Mouse (Mus musculus) left cerebral cortex, postnatal 36 days (tissue): ENCODE results near the gene Pnp2. TPM values are rescaled to one million over a fixed set of nuclear protein-coding genes. Genes with fewer than 3 reads are reported as not detected.
"Not testable (repeated sequence)": the region's sequence is repeated elsewhere in the genome, so short reads cannot be mapped to it uniquely, and the experiment has no call there.

ENCODE experiments used
- DNase-seq, 2 experiments: peaks; one replicate each; pipeline ENCODE4 v3.0.0; 2021 to 2022; ENCODE audit warnings: low spot score in 2 of 2, mixed read lengths in 1 of 2
- intact Hi-C: fragments of 180-260 bp; cut with DNase I; formaldehyde crosslinking; loops from one replicate; pipeline ENCODE4 v1.15.1; 2025
- total RNA-seq, 2 experiments: library from RNA; stranded (reverse); gene quantifications; 2 replicates each; pipeline ENCODE4 v1.2.3; 2021

The Pnp2 gene
- 1 to 10 TPM; 1.1 to 1.4 TPM for total RNA-seq

- DNase-seq: peak; percentile 18 to 19
- intact Hi-C loops: not testable (repeated sequence)
These were observed at the start of gene Pnp2 for GRCm38 (mm10) chr14:50955942-50956508. Gene Pnp2, plus strand, starts transcription at chr14:50955992.

- no peak for DNase-seq
- intact Hi-C loops: no loop called here
These were observed 47.7 kb upstream of the Pnp2 start for GRCm38 (mm10) chr14:50908126-50908525.

- no peak for DNase-seq
- intact Hi-C loops: no loop called here
These were observed 44.4 kb upstream of the Pnp2 start for GRCm38 (mm10) chr14:50911356-50911755.

- DNase-seq, intact Hi-C loops: not testable (repeated sequence)
These were observed 32.4 kb upstream of the Pnp2 start for GRCm38 (mm10) chr14:50923437-50923836.

GRCm38 (mm10) chr14:50924281-50925064 lies 31.3 kb upstream of the Pnp2 start, which contains the start of the genes Osgep and Apex1:
Gene Osgep, minus strand, starts transcription at chr14:50924893.
Gene Apex1, plus strand, starts transcription at chr14:50924968.
- DNase-seq: peak; percentile 96 to 97
- intact Hi-C loops: no loop called here

- intact Hi-C loops: no loop called here
- DNase-seq: peak in 1 of 2 experiments; percentile 31
These were observed 30.5 kb upstream of the Pnp2 start for GRCm38 (mm10) chr14:50925111-50925920.

- DNase-seq: no peak
- intact Hi-C loops: no loop called here
These were observed 28.4 kb upstream of the Pnp2 start for GRCm38 (mm10) chr14:50927366-50927765.

GRCm38 (mm10) chr14:50929951-50930350 lies 25.8 kb upstream of the Pnp2 start:
- DNase-seq: no peak
- intact Hi-C loops: loop anchor here (2.0 to 5.0 kb wide), 2 partner anchors 123 to 133 kb away; partner anchors contain the start of genes Ccnb1ip1 and Parp2

GRCm38 (mm10) chr14:50930377-50930753 lies 25.4 kb upstream of the Pnp2 start:
- intact Hi-C loops: loop anchor here (2.0 to 5.0 kb wide), 2 partner anchors 123 to 132 kb away; partner anchors contain the start of genes Ccnb1ip1 and Parp2
- no peak for DNase-seq

- intact Hi-C loops: loop anchor here (2.0 to 5.0 kb wide), 2 partner anchors 124 to 132 kb away; partner anchors contain the start of genes Ccnb1ip1 and Parp2
These were observed 24.9 kb upstream of the Pnp2 start, which contains the start of the genes Pip4p1 and Pnp for GRCm38 (mm10) chr14:50930754-50931492. Gene Pip4p1, minus strand, starts transcription at chr14:50930856. Gene Pnp, plus strand, starts transcription at chr14:50931082.

GRCm38 (mm10) chr14:50931493-50932020 lies 24.2 kb upstream of the Pnp2 start:
- intact Hi-C loops: loop anchor here (2.0 to 5.0 kb wide), 2 partner anchors 124 to 131 kb away; partner anchors contain the start of genes Ccnb1ip1 and Parp2
- DNase-seq: no peak

More at GRCm38 (mm10) chr14:50930754-50931492, 24.9 kb upstream of the Pnp2 start, which contains the start of the genes Pip4p1 and Pnp:
- DNase-seq: peak; percentile 98 to 99

- intact Hi-C loops: no loop called here
These were observed 19.1 kb upstream of the Pnp2 start for GRCm38 (mm10) chr14:50936649-50937048.

GRCm38 (mm10) chr14:50938119-50938908 lies 17.5 kb upstream of the Pnp2 start:
- intact Hi-C loops: no loop called here
- no peak for DNase-seq

More at GRCm38 (mm10) chr14:50936649-50937048, 19.1 kb upstream of the Pnp2 start:
- DNase-seq: no peak

GRCm38 (mm10) chr14:50938940-50939339 lies 16.9 kb upstream of the Pnp2 start:
- DNase-seq: no peak
- intact Hi-C loops: no loop called here

GRCm38 (mm10) chr14:50943932-50944667 lies 11.7 kb upstream of the Pnp2 start, which contains the start of gene Gm49342:
Gene Gm49342, plus strand, starts transcription at chr14:50944517.
- peak; percentile 86 to 89 for DNase-seq
- intact Hi-C loops: loop anchor here (1.0 kb wide), 1 partner anchor 119 kb away; no protein-coding TSS in a partner anchor

- intact Hi-C loops: loop anchor here (1.0 kb wide), 1 partner anchor 119 kb away; no protein-coding TSS in a partner anchor
These were observed 11.1 kb upstream of the Pnp2 start for GRCm38 (mm10) chr14:50944668-50945033.

GRCm38 (mm10) chr14:50945081-50945480 lies 10.7 kb upstream of the Pnp2 start:
- intact Hi-C loops, DNase-seq: not testable (repeated sequence)

More at GRCm38 (mm10) chr14:50944668-50945033, 11.1 kb upstream of the Pnp2 start:
- DNase-seq: not testable (repeated sequence)
